Mouse (Mus musculus): ENCODE measurements around the gene Nop10.

Nop10 gene

GRCm38 (mm10) chr2:112254675-112255515, 6.8 kb upstream of the Nop10 start:
- ChIA-PET POLR2A (interaction anchor here in 2 of 4 experiments (0.8 to 1.7 kb wide), 4 partner anchors 10 to 11 kb away, joined by 3 to 6 read pairs (median 4); partner anchors contain the start of genes Slc12a6 (in 2 of the 2) and Gm21985 (in 1 of the 2)), CTCF (interaction anchor here in 2 of 4 experiments (0.6 to 0.7 kb wide), 4 partner anchors 16 to 535 kb away, joined by 3 to 9 read pairs (median 4); no protein-coding TSS in a partner anchor)

GRCm38 (mm10) chr2:112259241-112259962, 2.3 kb upstream of the Nop10 start, which contains the start of gene Nutm1:
TSS of gene Nutm1 (minus strand) at chr2:112259291.
- CTCF ChIA-PET: interaction anchor here in 2 of 4 experiments (0.7 kb wide), 2 partner anchors 35 to 65 kb away, joined by 3 to 5 read pairs; no protein-coding TSS in a partner anchor
- POLR2A ChIA-PET: interaction anchor here in 3 of 4 experiments (0.6 to 1.1 kb wide), 5 partner anchors 18 to 164 kb away, joined by 3 to 5 read pairs (median 4); partner anchors contain the start of gene Lpcat4 (in 2 of the 3)

DNA sequence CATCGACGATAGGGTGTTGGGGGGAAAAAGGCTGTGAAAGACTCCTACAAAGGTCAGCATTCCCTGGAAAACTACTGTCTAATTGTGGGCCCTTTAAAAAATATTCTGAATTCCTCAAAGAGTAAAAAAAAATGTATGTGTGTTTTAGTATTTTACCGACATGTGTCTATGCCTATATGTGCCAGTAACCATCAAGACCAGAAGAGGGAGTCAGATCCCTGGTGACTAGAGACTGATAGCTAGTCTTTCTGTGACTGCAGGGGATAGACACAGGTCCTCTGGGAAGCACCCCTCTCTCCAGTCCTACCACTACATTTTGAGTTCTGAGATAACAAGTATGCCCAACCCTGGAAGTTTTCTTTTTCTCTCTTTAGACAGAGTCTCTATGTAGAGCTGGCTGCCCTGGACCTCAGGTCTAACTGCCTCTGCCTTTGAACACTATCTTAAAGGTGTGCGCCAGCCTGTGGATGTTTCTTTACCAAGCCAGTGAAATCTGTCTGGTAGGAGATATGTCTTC, 1.1 kb downstream of the Nop10 start:
- ChIA-PET POLR2A (interaction anchor here in 3 of 4 experiments (0.7 to 5.7 kb wide), 18 partner anchors 8 to 192 kb away, joined by 3 to 44 read pairs (median 5); partner anchors contain the start of genes Emc4 (in 2 of the 3), Emc7 (in 2 of the 3), Katnbl1 (in 2 of the 3) and Lpcat4 (in 1 of the 3)), CTCF (interaction anchor here in 3 of 4 experiments (0.5 to 1.2 kb wide), 6 partner anchors 16 to 116 kb away, joined by 3 to 5 read pairs (median 4); partner anchors contain the start of genes Lpcat4 (in 2 of the 3) and Katnbl1 (in 1 of the 3))

- ChIA-PET CTCF (no interaction called here), POLR2A (interaction anchor here in 2 of 4 experiments (1.1 to 5.7 kb wide), 10 partner anchors 8 to 227 kb away, joined by 4 to 44 read pairs (median 6); partner anchors contain the start of genes Katnbl1 (in 1 of the 2) and Lpcat4 (in 1 of the 2))
Measured at GRCm38 (mm10) chr2:112264364-112264763, 2.6 kb downstream of the Nop10 start.

DNA sequence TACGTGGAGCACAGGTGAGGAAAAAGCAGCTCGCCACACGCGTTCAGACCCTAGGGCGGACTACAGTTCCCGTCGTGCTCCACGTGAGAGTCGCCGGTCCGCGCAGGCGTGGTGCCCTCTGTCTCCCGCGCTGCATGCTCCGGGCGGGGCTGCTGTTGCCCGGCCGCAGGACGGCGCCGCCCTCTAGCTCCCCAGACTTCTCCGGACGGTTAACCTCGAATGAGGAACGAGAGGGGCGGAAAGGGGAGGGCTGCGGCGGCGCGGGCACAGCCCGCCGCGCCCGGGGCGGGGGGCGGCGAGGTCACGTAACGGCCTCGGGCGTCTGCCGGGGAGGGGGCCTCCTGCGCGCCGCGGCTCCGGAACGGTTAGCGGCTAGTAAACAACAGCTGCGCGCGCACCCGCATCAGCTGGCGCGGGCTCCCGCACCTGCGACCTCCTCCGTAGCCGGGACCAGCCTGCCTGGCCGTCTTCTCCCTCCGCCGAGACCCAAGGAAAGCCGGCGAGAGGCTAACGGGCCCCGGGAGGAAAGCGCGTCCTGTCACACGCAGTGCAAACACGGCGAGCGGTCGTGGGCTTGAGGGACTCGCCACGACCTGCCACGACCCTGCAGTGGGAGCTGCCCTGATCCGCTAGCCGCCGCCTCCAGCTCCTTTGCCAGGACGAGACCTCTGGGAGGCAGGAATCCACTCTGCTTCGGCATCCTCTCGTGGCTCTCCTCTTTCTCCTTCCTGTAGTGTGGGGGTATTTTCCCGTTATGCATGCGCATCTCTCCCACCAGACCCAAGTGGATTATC, 3.9 kb downstream of the Nop10 start, which contains the start of gene Slc12a6:
Slc12a6 (plus strand) TSS at position 378 of the 794 bp plus-strand sequence.
- ChIA-PET CTCF (interaction anchor here (0.6 to 1.9 kb wide), 8 partner anchors 8 to 1877 kb away, joined by 3 to 8 read pairs (median 3); partner anchors contain the start of genes Katnbl1 (in 1 of the 4) and Lpcat4 (in 1 of the 4)), POLR2A (interaction anchor here (0.6 to 5.7 kb wide), 60 partner anchors 8 to 1175 kb away, joined by 3 to 44 read pairs (median 5); partner anchors contain the start of genes Emc4 (in 3 of the 4), Katnbl1 (in 3 of the 4), Lpcat4 (in 3 of the 4) and Emc7 (in 2 of the 4))

GRCm38 (mm10) chr2:112266242-112266592, 4.5 kb downstream of the Nop10 start, which contains the start of gene Gm21985:
TSS of gene Gm21985 (plus strand) at chr2:112266314.
- POLR2A ChIA-PET: interaction anchor here in 3 of 4 experiments (0.6 to 5.7 kb wide), 40 partner anchors 8 to 232 kb away, joined by 3 to 44 read pairs (median 6); partner anchors contain the start of genes Emc4 (in 3 of the 3), Lpcat4 (in 3 of the 3), Katnbl1 (in 2 of the 3) and Emc7 (in 1 of the 3)

DNA sequence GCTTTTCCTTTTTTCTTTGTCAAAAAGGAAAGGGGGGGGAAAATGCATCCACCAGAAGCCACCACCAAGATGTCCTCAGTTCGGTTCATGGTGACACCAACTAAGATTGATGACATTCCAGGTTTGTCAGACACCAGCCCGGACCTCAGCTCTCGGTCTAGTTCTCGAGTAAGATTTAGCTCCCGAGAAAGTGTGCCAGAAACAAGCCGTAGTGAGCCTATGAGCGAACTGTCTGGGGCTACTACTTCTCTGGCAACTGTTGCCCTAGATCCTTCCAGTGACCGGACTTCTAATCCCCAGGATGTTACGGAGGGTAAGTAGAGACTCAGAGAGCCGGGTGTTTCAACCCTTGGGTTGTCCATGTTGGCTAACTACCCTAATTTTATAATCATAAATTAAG, 5.1 kb downstream of the Nop10 start:
- CTCF ChIA-PET: interaction anchor here in 1 of 4 experiments (1.9 kb wide), 1 partner anchor 112 kb away, joined by 7 read pairs; the partner anchor contains the start of gene Katnbl1
- POLR2A ChIA-PET: interaction anchor here in 3 of 4 experiments (0.6 to 5.7 kb wide), 18 partner anchors 9 to 170 kb away, joined by 3 to 44 read pairs (median 6); partner anchors contain the start of genes Emc4 (in 2 of the 3), Katnbl1 (in 2 of the 3) and Lpcat4 (in 2 of the 3)

More at GRCm38 (mm10) chr2:112266242-112266592, 4.5 kb downstream of the Nop10 start, which contains the start of gene Gm21985:
- CTCF ChIA-PET: interaction anchor here in 2 of 4 experiments (0.6 to 1.9 kb wide), 3 partner anchors 26 to 1877 kb away, joined by 3 to 8 read pairs (median 7); partner anchors contain the start of gene Katnbl1 (in 1 of the 2)

DNA sequence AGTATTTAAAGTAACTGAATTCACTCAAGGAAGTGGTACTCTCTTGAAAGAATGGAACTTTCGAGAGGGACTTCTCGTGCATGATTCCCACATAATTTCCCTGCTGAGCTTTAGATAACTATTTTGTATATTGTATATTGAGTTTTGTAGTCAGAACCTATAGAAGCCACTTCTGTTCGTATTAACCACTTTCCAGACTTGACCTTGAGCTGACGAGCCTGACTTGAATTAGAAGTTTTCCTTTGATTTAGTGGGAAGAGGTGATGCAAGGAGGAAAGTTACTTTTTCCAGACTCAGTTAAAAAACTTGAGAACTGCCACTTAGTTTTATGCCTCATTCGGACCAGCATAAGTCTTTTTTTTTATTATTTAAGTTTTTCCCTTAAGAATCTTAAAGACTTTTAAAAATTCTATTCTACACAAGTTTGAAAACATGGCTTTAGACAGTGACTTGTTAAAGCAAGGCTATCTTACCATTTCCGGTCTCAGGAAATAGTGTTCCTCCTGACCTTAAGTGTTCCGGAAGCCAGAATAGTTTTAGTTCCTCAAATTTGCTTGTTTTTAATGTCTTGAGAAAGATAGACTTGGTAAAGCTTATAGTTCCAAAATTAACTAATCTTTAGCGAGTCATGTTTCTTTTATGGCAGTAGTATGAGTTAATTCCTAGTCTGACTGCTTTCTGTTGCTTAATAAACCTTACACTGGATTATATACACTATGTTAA, 6.0 kb downstream of the Nop10 start:
- POLR2A ChIA-PET: interaction anchor here in 2 of 4 experiments (0.6 to 3.6 kb wide), 4 partner anchors 16 to 357 kb away, joined by 3 to 29 read pairs (median 14); partner anchors contain the start of gene Lpcat4 (in 2 of the 2)
- CTCF ChIA-PET: no interaction called here

GRCm38 (mm10) chr2:112270011-112270410, 8.3 kb downstream of the Nop10 start:
- ChIA-PET CTCF (no interaction called here), POLR2A (interaction anchor here in 1 of 4 experiments (0.8 kb wide), 1 partner anchor 98 kb away, joined by 3 read pairs; the partner anchor contains the start of gene Emc4)

DNA sequence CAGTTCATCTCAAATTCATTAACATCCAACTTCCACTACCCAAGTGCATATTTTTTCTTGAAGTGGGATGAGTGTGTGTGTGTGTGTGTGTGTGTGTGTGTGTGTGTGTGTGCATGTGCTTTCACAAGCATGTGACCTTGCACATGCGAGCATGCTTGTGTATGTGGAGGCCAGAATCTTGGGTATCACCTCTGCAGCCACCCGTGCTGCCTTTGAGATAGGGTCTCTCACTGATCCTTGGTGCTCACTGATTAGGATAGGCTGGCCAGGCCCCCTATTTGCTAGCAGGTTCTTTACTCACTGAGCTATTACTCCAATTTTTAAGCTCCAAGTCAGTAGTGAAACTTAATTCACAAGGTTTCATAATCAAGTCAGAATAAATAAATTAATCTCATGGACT, 11.2 kb downstream of the Nop10 start:
- ChIA-PET CTCF (no interaction called here), POLR2A (interaction anchor here in 1 of 4 experiments (1.3 to 2.1 kb wide), 4 partner anchors 8 to 22 kb away, joined by 5 to 9 read pairs (median 7); partner anchors contain the start of genes Gm21985, Nop10 and Slc12a6)

GRCm38 (mm10) chr2:112273474-112273873, 11.7 kb downstream of the Nop10 start:
- POLR2A ChIA-PET: interaction anchor here in 3 of 4 experiments (0.7 to 2.1 kb wide), 8 partner anchors 8 to 104 kb away, joined by 3 to 9 read pairs (median 6); partner anchors contain the start of genes Slc12a6 (in 3 of the 3), Gm21985 (in 2 of the 3) and Nop10 (in 1 of the 3)
- CTCF ChIA-PET: interaction anchor here in 1 of 4 experiments (1.1 kb wide), 1 partner anchor 8 kb away, joined by 3 read pairs; the partner anchor contains the start of gene Slc12a6

GRCm38 (mm10) chr2:112276870-112277269, 15.1 kb downstream of the Nop10 start:
- ChIA-PET POLR2A (interaction anchor here in 3 of 4 experiments (1.0 to 1.5 kb wide), 5 partner anchors 10 to 102 kb away, joined by 3 to 5 read pairs (median 4); partner anchors contain the start of genes Gm21985 (in 3 of the 3), Slc12a6 (in 2 of the 3), Emc4 (in 1 of the 3) and Katnbl1 (in 1 of the 3)), CTCF (no interaction called here)

DNA sequence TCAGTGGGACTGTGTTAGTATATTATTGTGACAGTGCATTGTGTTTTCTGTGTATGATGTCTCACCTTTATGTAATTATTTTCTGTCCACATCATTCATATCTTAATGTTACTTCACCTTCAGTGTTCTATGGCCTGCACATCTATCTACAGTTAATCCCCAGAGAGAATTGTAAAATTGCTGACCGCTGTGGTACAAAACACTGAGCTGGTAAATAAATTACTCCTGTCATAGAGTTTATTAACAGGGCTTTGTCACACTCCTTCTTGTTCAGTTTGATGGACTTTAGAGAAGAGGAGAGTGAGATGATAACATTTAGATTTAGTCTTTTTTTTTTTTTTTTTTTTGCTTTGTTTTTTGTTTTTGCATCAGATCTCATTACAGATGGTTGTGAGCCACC, 21.1 kb downstream of the Nop10 start:
- ChIA-PET POLR2A (interaction anchor here in 2 of 4 experiments (0.7 to 4.1 kb wide), 7 partner anchors 13 to 127 kb away, joined by 3 to 25 read pairs (median 4); partner anchors contain the start of genes Gm21985 (in 2 of the 2), Slc12a6 (in 2 of the 2), Emc4 (in 1 of the 2) and Katnbl1 (in 1 of the 2)), CTCF (interaction anchor here in 1 of 4 experiments (0.7 kb wide), 1 partner anchor 32 kb away, joined by 6 read pairs; no protein-coding TSS in a partner anchor)

DNA sequence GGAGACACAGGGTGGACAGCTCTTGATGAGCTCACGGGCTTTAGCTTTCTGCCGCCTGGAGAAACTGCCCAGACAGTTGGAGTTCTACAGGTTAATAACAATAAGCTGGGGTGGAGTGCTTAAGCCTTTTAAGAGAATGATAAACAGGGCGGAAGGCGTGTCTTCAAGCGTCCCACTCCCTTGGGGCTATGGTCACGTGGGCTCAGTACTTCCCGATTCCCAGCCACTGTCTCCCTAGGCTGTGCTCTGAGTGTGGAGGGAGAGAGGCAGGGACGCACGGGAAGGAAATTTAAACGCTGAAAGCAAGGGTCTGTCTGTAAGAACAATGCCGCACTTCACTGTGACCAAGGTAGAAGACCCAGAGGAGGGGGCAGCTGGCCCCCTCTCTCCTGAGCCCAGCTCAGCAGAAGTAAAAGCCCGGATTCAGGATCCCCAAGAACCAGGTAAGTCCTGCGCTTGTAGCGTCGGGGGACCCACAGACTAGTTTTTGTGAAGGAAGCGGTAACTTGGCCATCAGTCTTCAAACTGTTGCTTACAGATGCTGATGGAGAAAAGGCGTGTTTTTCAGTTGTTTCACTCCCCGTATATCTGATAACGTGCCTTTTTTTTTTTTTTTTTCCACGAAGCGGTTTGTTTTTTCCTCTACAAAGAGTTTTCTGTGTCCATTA, 22.8 kb downstream of the Nop10 start:
- CTCF ChIA-PET: no interaction called here

More for the DNA sequence above, 22.8 kb downstream of the Nop10 start:
- POLR2A ChIA-PET: interaction anchor here in 3 of 4 experiments (0.7 to 4.1 kb wide), 18 partner anchors 9 to 1513 kb away, joined by 3 to 25 read pairs (median 5); partner anchors contain the start of genes Slc12a6 (in 3 of the 3), Emc4 (in 2 of the 3), Gm21985 (in 2 of the 3) and Emc7 (in 1 of the 3)

Data from embryonic stem cell, embryonic (primary cell).